8 mouse cellular contexts compared by ENCODE assay signal in genomic region chr5:121215380-121216125, GRCm38 (mm10). TPM values are rescaled to one million over a fixed set of nuclear protein-coding genes. Genes with fewer than 3 reads are reported as not detected.
DNase-seq lines count a peak whose midpoint lies in the region; ATAC-seq lines count a peak whose summit lies in the region.

No protein-coding gene starts in this region.

- no peaks in the 10 kb centered on the region for H3K4me1 ChIP-seq in intestine, embryonic 14.5 days (replicated peaks; ENCODE audit: control insufficient read depth, insufficient read depth, low read length)
- no peaks in the 10 kb centered on the region for H3K4me1 ChIP-seq in intestine, embryonic 15.5 days (replicated peaks)

- no peak overlapping the region for H3K27ac ChIP-seq in intestine, embryonic 14.5 days (ENCODE audit: low read depth)
- no peak overlapping the region for H3K27ac ChIP-seq in intestine, embryonic 15.5 days

- peak; percentile 86 for DNase-seq in intestine, embryonic 14.5 days (ENCODE audit: low spot score)
- DNase-seq in embryo, embryonic 10 days (ENCODE audit: low spot score), result peak; percentile 82
- peak; percentile 62 to 77 for DNase-seq in heart, postnatal 36 days
- peak; percentile 69 for DNase-seq in left cerebral cortex, postnatal 4 days
- DNase-seq in thymus, postnatal 14 days, result peak; percentile 59

- H3K36me3 ChIP-seq in intestine, embryonic 14.5 days (ENCODE audit: control insufficient read depth, insufficient read depth, low read length), result peaks cover 22% of the 10 kb centered on the region
- peaks cover 17% of the 10 kb centered on the region for H3K36me3 ChIP-seq in intestine, embryonic 15.5 days

- no peaks in the 10 kb centered on the region for H3K27me3 ChIP-seq in intestine, embryonic 14.5 days (replicated peaks; ENCODE audit: control insufficient read depth, insufficient read depth, low read length)
- no peaks in the 10 kb centered on the region for H3K27me3 ChIP-seq in intestine, embryonic 15.5 days (replicated peaks)

- no peak overlapping the region for H3K4me2 ChIP-seq in intestine, embryonic 14.5 days (ENCODE audit: low read length)
- no peak overlapping the region for H3K4me2 ChIP-seq in intestine, embryonic 15.5 days (replicated peaks)

- intact Hi-C loops in heart, postnatal 36 days (cut with DNase I), result loop anchor here (1.0 to 5.0 kb wide), 2 partner anchors 52 to 177 kb away; no protein-coding TSS in a partner anchor
- intact Hi-C loops in left cerebral cortex, postnatal 4 days (cut with DNase I), result loop anchor here (5.0 kb wide), 1 partner anchor 52 kb away; no protein-coding TSS in a partner anchor

- no peak overlapping the region for H3K9ac ChIP-seq in intestine, embryonic 14.5 days (ENCODE audit: low read length)
- H3K9ac ChIP-seq in intestine, embryonic 15.5 days, result no peak overlapping the region

- no peaks in the 10 kb centered on the region for H3K9me3 ChIP-seq in intestine, embryonic 14.5 days (ENCODE audit: control insufficient read depth, low read length)
- H3K9me3 ChIP-seq in intestine, embryonic 15.5 days, result no peaks in the 10 kb centered on the region

- 48% methylated on average over 13 of the region's 13 CpGs for WGBS in intestine, embryonic 14.5 days
- WGBS in intestine, embryonic 15.5 days, result 51% methylated on average over 13 of the region's 13 CpGs

- no peak overlapping the region for H3K4me3 ChIP-seq in intestine, embryonic 14.5 days (ENCODE audit: low read depth, low read length)
- H3K4me3 ChIP-seq in intestine, embryonic 15.5 days (replicated peaks), result no peak overlapping the region

- ATAC-seq in intestine, embryonic 14.5 days (replicated peaks; ENCODE audit: low FRiP score, low TSS enrichment, low read depth), result no peak
- no peak for ATAC-seq in intestine, embryonic 15.5 days
- ATAC-seq in activated CD4-positive, CD25-positive, alpha-beta regulatory T cell, adult 4 months, result peak; percentile 28
- ATAC-seq in monocyte, adult 5-6 weeks (replicated peaks; ENCODE audit: insufficient number of reproducible peaks, low FRiP score, low TSS enrichment, poor library complexity, severe bottlenecking), result peak; percentile 49

RNA-seq across cellular contexts. Expression of gene Hectd4, which starts 4.5 kb away (rescaled TPM):
- polyA plus RNA-seq in intestine, embryonic 14.5 days (2014; fragmentation: Nextera tagmentation; extraction: Ambion mirVana), result 8.0 and 8.1 TPM in 2 replicates
- 3.9 and 4.2 TPM in 2 replicates for polyA plus RNA-seq in intestine, embryonic 15.5 days (2015; fragmentation: Nextera tagmentation; extraction: Ambion mirVana)
- polyA plus RNA-seq in activated CD4-positive, CD25-positive, alpha-beta regulatory T cell, adult 4 months (2017; shearing (Covaris generic)), result 1 to 10 TPM; 6.4 to 7.0 TPM
- 10 to 100 TPM; 21.1 to 24.4 TPM for total RNA-seq in heart, postnatal 36 days (2021)
- total RNA-seq in left cerebral cortex, postnatal 4 days (2021), result 100 to 1,000 TPM; 202 to 219 TPM
- total RNA-seq in monocyte, adult 5-6 weeks (2017), result 9.9 to 34.1 TPM (median 19.9 TPM) in 3 replicates

RNA-seq across cellular contexts. Expression of gene Rpl6, which starts 11.3 kb away (rescaled TPM):
- 766 and 768 TPM in 2 replicates for polyA plus RNA-seq in intestine, embryonic 14.5 days (2014; fragmentation: Nextera tagmentation; extraction: Ambion mirVana)
- polyA plus RNA-seq in intestine, embryonic 15.5 days (2015; fragmentation: Nextera tagmentation; extraction: Ambion mirVana), result 589 and 659 TPM in 2 replicates
- polyA plus RNA-seq in activated CD4-positive, CD25-positive, alpha-beta regulatory T cell, adult 4 months (2017; shearing (Covaris generic)), result 1,000 to 10,000 TPM; 1,893 to 2,041 TPM
- 100 to 1,000 TPM; 519 to 543 TPM for total RNA-seq in heart, postnatal 36 days (2021)
- total RNA-seq in left cerebral cortex, postnatal 4 days (2021), result 100 to 1,000 TPM; 639 to 650 TPM
- 599 to 801 TPM (median 613 TPM) in 3 replicates for total RNA-seq in monocyte, adult 5-6 weeks (2017)

RNA-seq across cellular contexts. Expression of gene Ptpn11, which starts 24.4 kb away (rescaled TPM):
- polyA plus RNA-seq in intestine, embryonic 14.5 days (2014; fragmentation: Nextera tagmentation; extraction: Ambion mirVana), result 23.2 and 24.3 TPM in 2 replicates
- 19.8 and 20.1 TPM in 2 replicates for polyA plus RNA-seq in intestine, embryonic 15.5 days (2015; fragmentation: Nextera tagmentation; extraction: Ambion mirVana)
- 1 to 10 TPM; 6.0 to 9.6 TPM for polyA plus RNA-seq in activated CD4-positive, CD25-positive, alpha-beta regulatory T cell, adult 4 months (2017; shearing (Covaris generic))
- total RNA-seq in heart, postnatal 36 days (2021), result 100 to 1,000 TPM; 166 to 210 TPM
- total RNA-seq in left cerebral cortex, postnatal 4 days (2021), result 10 to 100 TPM; 74.1 to 76.3 TPM
- 59.8 to 88.9 TPM (median 78.3 TPM) in 3 replicates for total RNA-seq in monocyte, adult 5-6 weeks (2017)

Comparison
In these comparisons a context has a peak if more than half of its experiments do, and no peak if none do; other contexts are left out.
1. ATAC-seq: peak in activated CD4-positive, CD25-positive, alpha-beta regulatory T cell, adult 4 months (single experiment) and monocyte, adult 5-6 weeks (single experiment); none in intestine, embryonic 14.5 days (single experiment) and intestine, embryonic 15.5 days (single experiment).
2. Peak in every context shown above with its lines, with median percentiles within 50 percentile points of each other: DNase-seq.